Mouse (Mus musculus) brain, embryonic 14.5 days (tissue): ENCODE results near the gene Lingo1. TPM values are rescaled to one million over a fixed set of nuclear protein-coding genes. Genes with fewer than 3 reads are reported as not detected.

ENCODE experiments used
- DNase-seq: peaks from one replicate; pipeline ENCODE4 v3.0.0-alpha.2; 2011; ENCODE audit warnings: low read depth
- CTCF ChIP-seq: fragments of 200-500 bp; IDR thresholded peaks from 2 replicates; pipeline ENCODE4 v1.5.1; 2012; ENCODE audit warnings: inconsistent platforms, mild to moderate bottlenecking, moderate library complexity, borderline replicate concordance; ENCODE audit not compliant: insufficient read depth, insufficient read length; ENCODE audit errors: extremely low read depth
- POLR2A ChIP-seq: fragments of 200-500 bp; IDR thresholded peaks from 2 replicates; pipeline ENCODE4 v1.6.1; 2012; ENCODE audit warnings: mild to moderate bottlenecking, inconsistent platforms, borderline replicate concordance; ENCODE audit not compliant: poor library complexity, insufficient read depth, insufficient read length, severe bottlenecking; ENCODE audit errors: extremely low read depth
- polyA plus RNA-seq: library from polyadenylated mRNA; depleted of rRNA; stranded (reverse); fragments of >200 nt; gene quantifications from 2 replicates; pipeline ENCODE4 v1.2.3, GENCODE M21; 2012

Lingo1 gene
- polyA plus RNA-seq, 1 experiment = 205 TPM

GRCm38 (mm10) chr9:56651586-56651985 lies 144.7 kb downstream of the Lingo1 start:
- no peak for DNase-seq
- TF ChIP-seq POLR2A = no peak
- TF ChIP-seq CTCF = peak; percentile 14; the same call in 1 of the 2 replicates

- TF ChIP-seq CTCF (no peak), POLR2A (no peak)
- no peak for DNase-seq
These were observed 149.8 kb downstream of the Lingo1 start for GRCm38 (mm10) chr9:56646227-56647025.

- no peak for TF ChIP-seq CTCF
- no peak for TF ChIP-seq POLR2A
- DNase-seq = peak; percentile 87
These were observed 152.8 kb downstream of the Lingo1 start for GRCm38 (mm10) chr9:56643474-56643873.

GRCm38 (mm10) chr9:56638226-56638905 lies 157.9 kb downstream of the Lingo1 start:
- TF ChIP-seq CTCF = peak; percentile 70; the same call in 1 of the 2 replicates
- TF ChIP-seq POLR2A = no peak
- DNase-seq = peak; percentile 56

- no peak for DNase-seq
- TF ChIP-seq CTCF = no peak
- TF ChIP-seq POLR2A = no peak
These were observed 158.8 kb downstream of the Lingo1 start for GRCm38 (mm10) chr9:56637403-56637857.

- no peak for DNase-seq
- TF ChIP-seq POLR2A (no peak), CTCF (no peak)
These were observed 159.4 kb downstream of the Lingo1 start for GRCm38 (mm10) chr9:56636766-56637402.

GRCm38 (mm10) chr9:56636214-56636613 lies 160.1 kb downstream of the Lingo1 start:
- peak; percentile 100 for TF ChIP-seq CTCF
- TF ChIP-seq POLR2A = no peak
- peak; percentile 95 for DNase-seq

GRCm38 (mm10) chr9:56635498-56636121 lies 160.7 kb downstream of the Lingo1 start:
- no peak for TF ChIP-seq POLR2A
- no peak for TF ChIP-seq CTCF
- DNase-seq = peak; percentile 88

GRCm38 (mm10) chr9:56635121-56635497 lies 161.2 kb downstream of the Lingo1 start:
- no peak for TF ChIP-seq CTCF
- no peak for TF ChIP-seq POLR2A
- DNase-seq = peak; percentile 63

GRCm38 (mm10) chr9:56634406-56635120 lies 161.7 kb downstream of the Lingo1 start:
- DNase-seq = peak; percentile 44
- TF ChIP-seq POLR2A = no peak
- TF ChIP-seq CTCF = no peak
